Mouse (Mus musculus) testis, adult 2 months (tissue): ENCODE measurements around the gene Spg7. TPM values are rescaled to one million over a fixed set of nuclear protein-coding genes. Genes with fewer than 3 reads are reported as not detected.
"Not testable (repeated sequence)": the region's sequence is repeated elsewhere in the genome, so short reads cannot be mapped to it uniquely, and the experiment has no call there.

Experiments
- H3K27ac ChIP-seq: fragments of 200-500 bp; 2 replicates; pipeline ENCODE4 v1.5.1; 2012; ENCODE audit warnings: low read depth, low read length; ENCODE audit not compliant: control insufficient read depth, insufficient read depth
- H3K27me3 ChIP-seq: fragments of 200-500 bp; 2 replicates; pipeline ENCODE4 v1.6.1; 2012; ENCODE audit warnings: mild to moderate bottlenecking, low read length, moderate library complexity; ENCODE audit not compliant: control insufficient read depth, insufficient read depth
- H3K36me3 ChIP-seq: fragments of 200-500 bp; 2 replicates; pipeline ENCODE4 v1.6.1; 2012; ENCODE audit warnings: mild to moderate bottlenecking, low read length; ENCODE audit not compliant: control insufficient read depth, insufficient read depth
- H3K4me1 ChIP-seq: fragments of 200-500 bp; 2 replicates; pipeline ENCODE4 v1.6.1; 2012; ENCODE audit warnings: low read length; ENCODE audit not compliant: control insufficient read depth, insufficient read depth
- H3K4me3 ChIP-seq: fragments of 200-500 bp; 2 replicates; pipeline ENCODE4 v1.5.1; 2012; ENCODE audit warnings: low read depth, mild to moderate bottlenecking, low read length, moderate library complexity, mixed read lengths; ENCODE audit not compliant: control insufficient read depth
- CTCF ChIP-seq: fragments of 200-500 bp; IDR thresholded peaks from 2 replicates; pipeline ENCODE4 v1.5.1; 2012; ENCODE audit warnings: low read depth, mild to moderate bottlenecking, inconsistent platforms, low read length, moderate library complexity; ENCODE audit not compliant: control insufficient read depth, insufficient read depth, insufficient replicate concordance
- POLR2A ChIP-seq: fragments of 200-500 bp; IDR thresholded peaks from 2 replicates; pipeline ENCODE4 v1.6.1; 2012; ENCODE audit warnings: low read depth, mild to moderate bottlenecking, inconsistent platforms, low read length, moderate library complexity; ENCODE audit not compliant: control insufficient read depth
- polyA plus RNA-seq: library from polyadenylated mRNA; depleted of rRNA; stranded (reverse); fragments of >200 nt; gene quantifications from 2 replicates; pipeline ENCODE4 v1.2.3, GENCODE M21; 2012

The Spg7 gene
- polyA plus RNA-seq, 1 experiment: 101 TPM

DNA sequence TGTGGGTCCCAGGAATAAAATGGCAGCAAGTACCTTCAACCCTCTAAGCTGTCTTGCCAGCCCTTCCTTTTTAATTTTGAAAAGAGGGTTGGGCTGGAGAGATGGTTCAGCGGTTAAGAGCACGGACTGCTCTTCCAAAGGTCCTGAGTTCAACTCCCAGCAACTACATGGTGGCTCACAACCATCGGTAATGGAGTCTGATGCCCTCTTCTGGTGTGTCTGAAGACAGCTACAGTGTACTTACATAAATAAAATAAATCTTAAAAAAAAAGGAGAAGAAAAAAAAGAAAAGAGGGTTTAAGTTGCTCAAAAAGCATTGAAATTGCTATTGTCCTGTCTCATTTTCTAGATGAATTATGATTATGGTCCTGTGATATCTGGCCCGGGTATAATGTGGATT, 38.5 kb downstream of the Spg7 start:
- Histone ChIP-seq H3K27ac (no peak overlapping the region), H3K4me1 (peaks cover 5% of the 10 kb centered on the region; the same call in 1 of the 2 replicates), H3K27me3 (no peaks in the 10 kb centered on the region), H3K36me3 (peaks cover 2% of the 10 kb centered on the region; the same call in 1 of the 2 replicates), H3K4me3 (no peak overlapping the region)
- TF ChIP-seq CTCF (no peak), POLR2A (no peak)

DNA sequence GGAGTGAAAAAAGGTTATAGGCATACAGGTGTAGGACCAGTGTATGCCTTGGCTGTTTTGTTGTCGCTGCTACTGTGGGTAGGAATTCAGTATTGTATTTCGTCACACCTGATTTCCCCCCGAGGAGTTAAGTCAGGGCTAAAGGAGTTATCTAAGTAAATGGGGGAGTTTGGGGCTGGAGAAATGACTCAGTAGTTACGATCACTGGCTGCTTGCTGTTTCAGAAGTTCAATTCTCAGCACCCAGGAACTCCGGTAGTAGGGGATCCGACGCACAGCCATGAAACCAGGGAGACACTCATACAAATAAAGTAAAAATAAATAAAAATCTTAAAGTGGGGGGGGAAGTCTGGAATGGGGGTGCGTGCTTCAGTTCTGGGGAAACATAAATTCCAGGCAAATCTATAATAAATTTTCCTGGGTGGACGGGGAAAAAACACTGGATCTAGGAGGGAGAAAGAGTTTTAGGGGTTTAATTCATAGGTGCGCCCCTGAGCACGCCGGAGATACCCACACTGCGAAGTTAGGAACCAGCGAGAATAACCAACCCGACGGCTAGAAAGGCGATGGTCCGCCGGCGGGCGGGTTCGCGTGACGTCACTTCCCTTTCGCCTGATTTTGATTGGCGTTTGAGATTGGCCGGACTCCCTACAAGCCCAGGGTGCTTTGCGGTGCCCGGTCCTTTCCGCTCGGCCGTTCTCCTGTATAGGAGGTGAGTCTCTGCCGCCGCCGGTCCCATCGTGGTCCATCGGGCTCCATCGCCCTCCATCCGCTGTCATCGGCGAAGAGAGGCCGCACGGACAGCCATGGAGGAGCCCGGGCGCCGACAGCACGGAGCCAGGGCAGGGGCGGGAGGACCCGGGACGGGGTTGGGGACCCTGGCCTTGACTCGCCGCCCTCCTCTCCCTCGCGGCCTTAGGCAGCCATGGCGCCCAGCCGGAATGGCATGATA, 39.3 kb downstream of the Spg7 start, which contains the start of gene Rpl13:
Rpl13 (plus strand) TSS at position 616 of the 951 bp plus-strand sequence.
- Histone ChIP-seq H3K27me3 (no peaks in the 10 kb centered on the region), H3K4me3 (peak within 1 kb of the TSS; percentile 97), H3K4me1 (peaks cover 5% of the 10 kb centered on the region; the same call in 1 of the 2 replicates), H3K36me3 (peaks cover 2% of the 10 kb centered on the region; the same call in 1 of the 2 replicates), H3K27ac (peak within 1 kb of the TSS; percentile 90)
- TF ChIP-seq POLR2A (peak; percentile 99), CTCF (no peak)

DNA sequence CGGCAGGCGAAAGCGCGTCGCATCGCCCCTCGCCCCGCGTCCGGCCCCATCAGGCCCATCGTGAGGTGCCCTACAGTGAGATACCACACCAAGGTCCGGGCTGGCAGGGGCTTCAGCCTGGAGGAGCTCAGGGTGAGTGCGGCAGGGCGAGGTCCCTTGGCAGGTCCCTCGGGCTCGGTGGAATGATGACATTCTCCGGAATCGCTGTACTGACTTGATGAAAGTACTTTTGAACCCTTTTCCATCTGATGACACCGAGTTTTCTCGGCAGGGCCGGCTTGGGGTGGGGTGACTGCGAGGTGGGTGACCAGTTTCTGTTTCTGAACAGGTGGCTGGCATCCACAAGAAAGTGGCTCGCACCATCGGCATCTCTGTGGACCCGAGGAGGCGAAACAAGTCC, 40.1 kb downstream of the Spg7 start:
- Histone ChIP-seq H3K27ac (peak overlapping the region; percentile 90), H3K4me3 (peak overlapping the region; percentile 97)
- not testable (repeated sequence) for H3K36me3 ChIP-seq, H3K27me3 ChIP-seq, H3K4me1 ChIP-seq

DNA sequence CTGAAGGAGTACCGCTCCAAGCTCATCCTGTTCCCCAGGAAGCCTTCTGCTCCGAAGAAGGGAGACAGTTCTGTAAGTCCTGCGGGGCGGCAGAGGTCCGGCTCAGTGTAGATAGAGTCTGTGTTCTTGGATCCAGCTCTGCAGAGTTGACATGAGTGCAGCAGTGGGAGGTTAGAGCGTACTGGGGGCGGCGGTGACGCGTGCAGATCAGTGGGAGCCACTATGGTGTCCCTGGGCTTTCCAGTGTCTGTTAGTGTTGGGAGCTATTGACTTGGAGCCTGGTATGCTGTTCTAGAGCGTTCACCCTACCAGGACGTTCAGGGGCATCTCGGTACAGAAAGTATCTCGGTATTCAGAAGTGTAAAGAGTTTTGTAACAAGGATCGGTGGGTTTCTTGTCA, 40.5 kb downstream of the Spg7 start:
- Histone ChIP-seq H3K27ac (no peak overlapping the region), H3K4me3 (peak overlapping the region; percentile 97), H3K4me1 (peaks cover 5% of the 10 kb centered on the region; the same call in 1 of the 2 replicates), H3K36me3 (peaks cover 2% of the 10 kb centered on the region; the same call in 1 of the 2 replicates), H3K27me3 (no peaks in the 10 kb centered on the region)
- TF ChIP-seq POLR2A: no peak
- TF ChIP-seq CTCF: no peak

DNA sequence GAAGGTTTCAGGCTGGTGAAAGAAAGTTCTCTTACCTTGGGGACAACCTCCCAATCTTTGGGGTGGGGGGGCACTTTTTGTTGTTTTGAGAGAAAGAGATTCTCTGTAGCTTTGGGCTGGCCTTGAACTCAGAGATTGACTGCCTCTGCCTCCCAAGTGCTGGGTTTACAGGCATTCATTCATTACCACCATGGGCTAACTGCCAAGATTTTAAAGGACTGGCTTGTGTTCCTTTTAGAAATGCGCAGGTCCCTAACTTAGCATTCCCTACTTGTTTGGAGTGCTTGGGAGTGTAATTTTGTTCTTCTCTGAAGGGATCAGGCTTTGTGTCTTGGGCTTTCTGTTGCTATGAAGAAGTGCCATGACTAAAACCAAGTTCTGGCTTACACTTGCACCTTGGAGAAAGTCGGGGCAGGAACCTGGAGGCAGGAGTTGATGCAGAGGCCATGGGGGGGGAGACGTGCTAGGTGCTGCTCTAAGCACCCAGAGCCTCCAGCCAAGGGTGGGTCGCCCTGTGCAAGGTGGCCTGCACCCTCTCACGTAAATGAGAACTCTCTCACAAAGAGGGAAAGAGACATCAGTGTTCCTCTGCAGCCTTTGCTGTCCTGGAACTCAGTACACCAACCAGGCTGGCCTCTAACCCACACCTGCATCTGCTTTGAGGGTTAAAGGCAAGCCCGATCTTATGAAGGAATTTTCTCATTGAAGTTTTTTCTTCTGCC, 41.5 kb downstream of the Spg7 start:
- peaks cover 2% of the 10 kb centered on the region; the same call in 1 of the 2 replicates for H3K36me3 ChIP-seq
- TF ChIP-seq POLR2A (no peak), CTCF (no peak)
- no peak overlapping the region for H3K4me3 ChIP-seq
- peaks cover 5% of the 10 kb centered on the region; the same call in 1 of the 2 replicates for H3K4me1 ChIP-seq
- no peak overlapping the region for H3K27ac ChIP-seq
- H3K27me3 ChIP-seq: no peaks in the 10 kb centered on the region

DNA sequence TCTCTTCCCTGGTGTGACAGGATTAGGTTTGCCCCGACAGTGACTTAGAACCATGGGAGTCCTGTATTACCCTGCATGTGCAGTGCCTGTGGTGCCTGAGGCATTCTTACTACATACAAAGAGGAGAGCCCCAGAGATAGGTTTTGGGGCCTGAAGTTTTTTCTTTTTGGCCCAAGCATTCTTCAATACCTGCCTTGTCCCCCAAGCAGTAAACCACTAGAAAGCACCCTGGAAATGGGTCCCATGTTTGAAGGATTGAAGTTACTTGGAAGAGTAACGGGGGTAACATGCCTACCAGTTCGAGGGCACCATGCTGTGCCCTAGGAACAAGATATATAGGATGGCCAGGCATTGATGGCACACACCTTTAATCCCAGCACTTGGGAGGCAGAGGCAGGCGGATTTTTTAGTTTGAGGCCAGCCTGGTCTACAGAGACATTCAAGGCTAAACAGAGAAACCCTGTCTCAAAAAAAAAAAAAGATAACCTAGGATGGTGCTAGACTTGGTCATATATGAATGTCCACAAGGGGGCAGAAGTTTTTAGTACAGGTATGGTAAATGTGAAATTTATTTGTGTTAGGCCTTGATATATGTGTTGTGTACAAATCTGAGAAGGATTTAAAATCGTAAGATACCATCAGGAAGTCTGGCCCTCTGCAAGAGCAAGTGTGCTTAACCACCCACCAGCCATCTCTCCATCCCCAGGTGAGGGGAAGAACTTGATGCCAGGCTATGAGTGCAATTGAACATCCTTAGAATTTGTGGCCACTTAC, 43.0 kb downstream of the Spg7 start:
- Histone ChIP-seq H3K27me3 (no peaks in the 10 kb centered on the region), H3K27ac (no peak overlapping the region), H3K36me3 (peaks cover 2% of the 10 kb centered on the region; the same call in 1 of the 2 replicates), H3K4me1 (peaks cover 5% of the 10 kb centered on the region; the same call in 1 of the 2 replicates), H3K4me3 (no peak overlapping the region)
- TF ChIP-seq CTCF (no peak), POLR2A (no peak)
